Mouse (Mus musculus) heart, adult 2 months (tissue): ENCODE measurements at regions not wholly inside any gene's neighbourhood (a gene's known extent, or its start where the extent isn't known, plus 50 kb on each side); places are given as distances from the start of the nearest gene placed in this dataset.

Experiments
- CTCF ChIP-seq: fragments of 200-600 bp; IDR thresholded peaks from 2 replicates; pipeline ENCODE4 v1.8.1; 2022; ENCODE audit warnings: antibody characterized with exemption, mild to moderate bottlenecking, moderate library complexity
- EP300 ChIP-seq: fragments of 200-500 bp; IDR thresholded peaks from 2 replicates; pipeline ENCODE4 v1.6.1; 2011; ENCODE audit warnings: low read depth, low read length, control low read depth; ENCODE audit not compliant: insufficient read depth
- POLR2A ChIP-seq: fragments of 200-500 bp; IDR thresholded peaks from 2 replicates; pipeline ENCODE4 v1.6.1; 2011; ENCODE audit warnings: mild to moderate bottlenecking, low read depth, low read length, control low read depth; ENCODE audit not compliant: insufficient read depth

DNA sequence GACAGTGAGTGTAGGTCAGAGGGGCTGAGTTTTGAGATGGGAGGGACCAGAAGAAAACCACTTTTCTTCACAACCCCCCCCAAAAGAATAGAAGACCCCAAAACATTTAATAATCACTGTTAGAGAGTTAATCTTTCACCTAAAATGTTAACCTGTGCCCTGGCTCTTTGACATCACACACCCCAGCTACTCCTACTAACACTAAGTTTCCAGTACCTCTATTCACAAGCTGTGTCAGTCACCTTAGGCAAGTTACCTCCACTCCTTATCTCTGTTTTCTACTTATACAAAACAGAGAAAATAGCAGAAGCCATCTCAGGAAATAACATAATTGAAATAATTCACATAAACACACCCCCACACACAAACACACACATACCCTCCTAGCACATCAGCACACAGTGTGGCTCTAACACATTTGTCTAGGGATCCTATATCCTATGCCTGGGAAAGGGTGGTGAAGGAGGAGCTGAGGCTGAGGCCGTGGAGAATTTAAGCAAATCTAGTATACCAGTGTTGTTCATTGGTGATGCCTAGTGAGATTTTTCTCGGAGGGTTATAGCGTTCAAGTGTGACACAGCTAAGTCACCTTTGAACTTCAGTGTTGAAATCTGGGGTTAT lies 134.5 kb upstream of the Erbb4 start:
- TF ChIP-seq CTCF (no peak), POLR2A (no peak), EP300 (no peak)
